Mouse (Mus musculus): ENCODE data around the gene Slc7a5. TPM values are rescaled to one million over a fixed set of nuclear protein-coding genes. Genes with fewer than 3 reads are reported as not detected.

Gene Slc7a5
- total RNA-seq, 1 experiment = 173 TPM

GRCm38 (mm10) chr8:121875045-121875444 is 32.4 kb downstream of the Slc7a5 start:
- Histone ChIP-seq H3K36me3 (ENCODE audit: control insufficient read depth, insufficient read depth, low read length, poor library complexity, severe bottlenecking) (no peaks in the 10 kb centered on the region; the same call in 1 of the 2 replicates), H3K27ac (ENCODE audit: insufficient read depth, low read depth, low read length, poor library complexity, severe bottlenecking) (no peak overlapping the region), H3K9me3 (ENCODE audit: control insufficient read depth, insufficient read depth, low read depth, low read length) (no peaks in the 10 kb centered on the region), H3K4me1 (ENCODE audit: control insufficient read depth in 2 of 2, insufficient read depth in 2 of 2, low read length in 2 of 2, poor library complexity in 1 of 2) (peaks cover 8 to 22% of the 10 kb centered on the region in 2 experiments; a peak in 3 of 4 replicates), H3K4me3 (ENCODE audit: insufficient read depth in 1 of 2, low read depth in 1 of 2, low read length in 2 of 2, poor library complexity in 1 of 2, severe bottlenecking in 1 of 2) (no peak overlapping the region), H3K9ac (ENCODE audit: insufficient read depth, low read depth, low read length, poor library complexity, severe bottlenecking) (no peak overlapping the region)
- TF ChIP-seq MAFK (IDR thresholded peaks at IDR 0.05; ENCODE audit: insufficient read depth, low read depth, low read length) = no peak
- no peak for TF ChIP-seq CHD2 (IDR thresholded peaks at IDR 0.05; ENCODE audit: low read depth, low read length)
- TF ChIP-seq ZC3H11A (IDR thresholded peaks at IDR 0.05; ENCODE audit: borderline replicate concordance, low read depth, low read length) = no peak
- no peak for TF ChIP-seq HCFC1 (IDR thresholded peaks at IDR 0.05; ENCODE audit: borderline replicate concordance, insufficient read depth, low read length)
- no peak for TF ChIP-seq ZNF384 (IDR thresholded peaks at IDR 0.05; ENCODE audit: low read depth, low read length)
- in situ Hi-C loops (cut with MboI; ENCODE audit: low sequenced_read_pairs in 2 of 2, unreplicated experiment in 2 of 2) = no loop called here
- no peak for DNase-seq (ENCODE audit: low read depth, low spot score)

GRCm38 (mm10) chr8:121874031-121874430 is 33.5 kb downstream of the Slc7a5 start:
- in situ Hi-C loops (cut with MboI; ENCODE audit: low sequenced_read_pairs in 2 of 2, unreplicated experiment in 2 of 2) = no loop called here
- Histone ChIP-seq H3K9ac (ENCODE audit: insufficient read depth, low read depth, low read length, poor library complexity, severe bottlenecking) (no peak overlapping the region), H3K27ac (ENCODE audit: insufficient read depth, low read depth, low read length, poor library complexity, severe bottlenecking) (no peak overlapping the region), H3K4me3 (ENCODE audit: insufficient read depth in 1 of 2, low read depth in 1 of 2, low read length in 2 of 2, poor library complexity in 1 of 2, severe bottlenecking in 1 of 2) (no peak overlapping the region), H3K4me1 (ENCODE audit: control insufficient read depth in 2 of 2, insufficient read depth in 2 of 2, low read length in 2 of 2, poor library complexity in 1 of 2) (peaks cover 8 to 16% of the 10 kb centered on the region in 2 experiments; a peak in 3 of 4 replicates), H3K9me3 (ENCODE audit: control insufficient read depth, insufficient read depth, low read depth, low read length) (no peaks in the 10 kb centered on the region), H3K36me3 (ENCODE audit: control insufficient read depth, insufficient read depth, low read length, poor library complexity, severe bottlenecking) (no peaks in the 10 kb centered on the region)
- TF ChIP-seq CHD2 (IDR thresholded peaks at IDR 0.05; ENCODE audit: low read depth, low read length) (no peak), ZC3H11A (IDR thresholded peaks at IDR 0.05; ENCODE audit: borderline replicate concordance, low read depth, low read length) (0 out of 2 replicates have a peak, but pooled peaks have one; percentile 20)
- no peak for DNase-seq (ENCODE audit: low read depth, low spot score)

- no peaks in the 10 kb centered on the region for H3K9me3 ChIP-seq (ENCODE audit: control insufficient read depth, insufficient read depth, low read depth, low read length)
- TF ChIP-seq HCFC1 (IDR thresholded peaks at IDR 0.05; ENCODE audit: borderline replicate concordance, insufficient read depth, low read length) (no peak), MAFK (IDR thresholded peaks at IDR 0.05; ENCODE audit: insufficient read depth, low read depth, low read length) (no peak), CHD2 (IDR thresholded peaks at IDR 0.05; ENCODE audit: low read depth, low read length) (no peak), ZC3H11A (IDR thresholded peaks at IDR 0.05; ENCODE audit: borderline replicate concordance, low read depth, low read length) (no peak), ZNF384 (IDR thresholded peaks at IDR 0.05; ENCODE audit: low read depth, low read length) (no peak)
- no peaks in the 10 kb centered on the region for H3K36me3 ChIP-seq (ENCODE audit: control insufficient read depth, insufficient read depth, low read length, poor library complexity, severe bottlenecking)
- in situ Hi-C loops (cut with MboI; ENCODE audit: low sequenced_read_pairs in 2 of 2, unreplicated experiment in 2 of 2) = no loop called here
- no peak overlapping the region for H3K4me3 ChIP-seq (ENCODE audit: insufficient read depth in 1 of 2, low read depth in 1 of 2, low read length in 2 of 2, poor library complexity in 1 of 2, severe bottlenecking in 1 of 2)
- H3K27ac ChIP-seq (ENCODE audit: insufficient read depth, low read depth, low read length, poor library complexity, severe bottlenecking) = no peak overlapping the region
- H3K4me1 ChIP-seq (ENCODE audit: control insufficient read depth in 2 of 2, insufficient read depth in 2 of 2, low read length in 2 of 2, poor library complexity in 1 of 2) = peaks cover 8 to 20% of the 10 kb centered on the region in 2 experiments; a peak in 3 of 4 replicates
- H3K9ac ChIP-seq (ENCODE audit: insufficient read depth, low read depth, low read length, poor library complexity, severe bottlenecking) = no peak overlapping the region
- DNase-seq (ENCODE audit: low read depth, low spot score) = no peak
Observed at GRCm38 (mm10) chr8:121871833-121872440, 35.6 kb downstream of the Slc7a5 start.

GRCm38 (mm10) chr8:121870190-121870589 is 37.3 kb downstream of the Slc7a5 start:
- in situ Hi-C loops (cut with MboI; ENCODE audit: low sequenced_read_pairs in 2 of 2, unreplicated experiment in 2 of 2) = no loop called here
- Histone ChIP-seq H3K9me3 (ENCODE audit: control insufficient read depth, insufficient read depth, low read depth, low read length) (no peaks in the 10 kb centered on the region), H3K4me1 (ENCODE audit: control insufficient read depth in 2 of 2, insufficient read depth in 2 of 2, low read length in 2 of 2, poor library complexity in 1 of 2) (peaks cover 6 to 17% of the 10 kb centered on the region in 2 experiments; a peak in 3 of 4 replicates), H3K4me3 (ENCODE audit: insufficient read depth in 1 of 2, low read depth in 1 of 2, low read length in 2 of 2, poor library complexity in 1 of 2, severe bottlenecking in 1 of 2) (no peak overlapping the region), H3K36me3 (ENCODE audit: control insufficient read depth, insufficient read depth, low read length, poor library complexity, severe bottlenecking) (no peaks in the 10 kb centered on the region), H3K27ac (ENCODE audit: insufficient read depth, low read depth, low read length, poor library complexity, severe bottlenecking) (no peak overlapping the region), H3K9ac (ENCODE audit: insufficient read depth, low read depth, low read length, poor library complexity, severe bottlenecking) (no peak overlapping the region)
- no peak for TF ChIP-seq HCFC1 (IDR thresholded peaks at IDR 0.05; ENCODE audit: borderline replicate concordance, insufficient read depth, low read length)
- TF ChIP-seq CHD2 (IDR thresholded peaks at IDR 0.05; ENCODE audit: low read depth, low read length) = no peak
- TF ChIP-seq MAFK (IDR thresholded peaks at IDR 0.05; ENCODE audit: insufficient read depth, low read depth, low read length) = no peak
- no peak for TF ChIP-seq ZC3H11A (IDR thresholded peaks at IDR 0.05; ENCODE audit: borderline replicate concordance, low read depth, low read length)
- TF ChIP-seq ZNF384 (IDR thresholded peaks at IDR 0.05; ENCODE audit: low read depth, low read length) = no peak
- DNase-seq (ENCODE audit: low read depth, low spot score) = no peak

Data from ES-E14 (cell line).